Mouse (Mus musculus): Measurements from ENCODE around the gene Stum. TPM values are rescaled to one million over a fixed set of nuclear protein-coding genes. Genes with fewer than 3 reads are reported as not detected.
"Not testable (repeated sequence)": the region's sequence is repeated elsewhere in the genome, so short reads cannot be mapped to it uniquely, and the experiment has no call there.

Gene Stum
- polyA plus RNA-seq, 1 experiment, result 4.2 TPM

- Histone ChIP-seq H3K4me1 (ENCODE audit: control insufficient read depth, insufficient read depth, low read length) (peaks cover 44% of the 10 kb centered on the region), H3K4me3 (replicated peaks; ENCODE audit: extremely low read depth, low read depth, low read length) (no peak overlapping the region)
- DNase-seq, result no peak
- TF ChIP-seq POLR2A (IDR thresholded peaks at IDR 0.05; ENCODE audit: borderline replicate concordance, extremely low read depth, low read depth, low read length) (no peak), CTCF (IDR thresholded peaks at IDR 0.05; ENCODE audit: insufficient read depth, low read length) (no peak)
- 65% methylated on average over 5 of the region's 5 CpGs for WGBS
These were observed 91.0 kb downstream of the Stum start for GRCm38 (mm10) chr1:180392137-180392798.

GRCm38 (mm10) chr1:180391575-180391945 is 91.7 kb downstream of the Stum start:
- 86% methylated on average over 4 of the region's 4 CpGs for WGBS
- TF ChIP-seq POLR2A (IDR thresholded peaks at IDR 0.05; ENCODE audit: borderline replicate concordance, extremely low read depth, low read depth, low read length), result no peak
- no peak for TF ChIP-seq CTCF (IDR thresholded peaks at IDR 0.05; ENCODE audit: insufficient read depth, low read length)
- DNase-seq, result no peak
- no peak overlapping the region for H3K4me3 ChIP-seq (replicated peaks; ENCODE audit: extremely low read depth, low read depth, low read length)
- H3K4me1 ChIP-seq (ENCODE audit: control insufficient read depth, insufficient read depth, low read length), result peaks cover 43% of the 10 kb centered on the region

- H3K4me1 ChIP-seq (ENCODE audit: control insufficient read depth, insufficient read depth, low read length), result peaks cover 47% of the 10 kb centered on the region
- TF ChIP-seq CTCF (IDR thresholded peaks at IDR 0.05; ENCODE audit: insufficient read depth, low read length), result no peak
- TF ChIP-seq POLR2A (IDR thresholded peaks at IDR 0.05; ENCODE audit: borderline replicate concordance, extremely low read depth, low read depth, low read length), result no peak
- H3K4me3 ChIP-seq (replicated peaks; ENCODE audit: extremely low read depth, low read depth, low read length), result no peak overlapping the region
- WGBS, result 26% methylated on average over 10 of the region's 10 CpGs
- DNase-seq, result no peak
These were observed 92.3 kb downstream of the Stum start for GRCm38 (mm10) chr1:180390746-180391574.

GRCm38 (mm10) chr1:180390321-180390731 is 93.0 kb downstream of the Stum start:
- DNase-seq, result no peak
- WGBS, result 17% methylated on average over 3 of the region's 3 CpGs
- H3K4me1 ChIP-seq (ENCODE audit: control insufficient read depth, insufficient read depth, low read length), result peaks cover 51% of the 10 kb centered on the region

GRCm38 (mm10) chr1:180389213-180389760 is 94.0 kb downstream of the Stum start:
- H3K4me1 ChIP-seq (ENCODE audit: control insufficient read depth, insufficient read depth, low read length), result peaks cover 57% of the 10 kb centered on the region
- H3K4me3 ChIP-seq (replicated peaks; ENCODE audit: extremely low read depth, low read depth, low read length), result not testable (repeated sequence)
- 64% methylated on average over 11 of the region's 11 CpGs for WGBS
- DNase-seq, result peak; percentile 58

More at GRCm38 (mm10) chr1:180390321-180390731, 93.0 kb downstream of the Stum start:
- no peak overlapping the region for H3K4me3 ChIP-seq (replicated peaks; ENCODE audit: extremely low read depth, low read depth, low read length)
- TF ChIP-seq CTCF (IDR thresholded peaks at IDR 0.05; ENCODE audit: insufficient read depth, low read length), result no peak
- TF ChIP-seq POLR2A (IDR thresholded peaks at IDR 0.05; ENCODE audit: borderline replicate concordance, extremely low read depth, low read depth, low read length), result no peak

- 6% methylated on average over 1 of the region's 1 CpGs for WGBS
- Histone ChIP-seq H3K4me3 (replicated peaks; ENCODE audit: extremely low read depth, low read depth, low read length) (no peak overlapping the region), H3K4me1 (ENCODE audit: control insufficient read depth, insufficient read depth, low read length) (peaks cover 56% of the 10 kb centered on the region)
- no peak for TF ChIP-seq POLR2A (IDR thresholded peaks at IDR 0.05; ENCODE audit: borderline replicate concordance, extremely low read depth, low read depth, low read length)
- TF ChIP-seq CTCF (IDR thresholded peaks at IDR 0.05; ENCODE audit: insufficient read depth, low read length), result no peak
- DNase-seq, result no peak
These were observed 94.8 kb downstream of the Stum start for GRCm38 (mm10) chr1:180388481-180388880.

- 11% methylated on average over 11 of the region's 11 CpGs for WGBS
- peaks cover 53% of the 10 kb centered on the region for H3K4me1 ChIP-seq (ENCODE audit: control insufficient read depth, insufficient read depth, low read length)
- H3K4me3 ChIP-seq (replicated peaks; ENCODE audit: extremely low read depth, low read depth, low read length), result no peak overlapping the region
- TF ChIP-seq CTCF (IDR thresholded peaks at IDR 0.05; ENCODE audit: insufficient read depth, low read length) (no peak), POLR2A (IDR thresholded peaks at IDR 0.05; ENCODE audit: borderline replicate concordance, extremely low read depth, low read depth, low read length) (no peak)
- DNase-seq, result no peak
These were observed 95.4 kb downstream of the Stum start for GRCm38 (mm10) chr1:180387750-180388480.

GRCm38 (mm10) chr1:180386951-180387749 is 96.2 kb downstream of the Stum start:
- WGBS, result 1% methylated on average over 27 of the region's 27 CpGs
- TF ChIP-seq CTCF (IDR thresholded peaks at IDR 0.05; ENCODE audit: insufficient read depth, low read length) (peak; percentile 75), POLR2A (IDR thresholded peaks at IDR 0.05; ENCODE audit: borderline replicate concordance, extremely low read depth, low read depth, low read length) (peak; percentile 81; the same call in 1 of the 2 replicates)
- Histone ChIP-seq H3K4me1 (ENCODE audit: control insufficient read depth, insufficient read depth, low read length) (peaks cover 48% of the 10 kb centered on the region), H3K4me3 (replicated peaks; ENCODE audit: extremely low read depth, low read depth, low read length) (peak overlapping the region; percentile 44)
- DNase-seq, result peak; percentile 100
